Mouse (Mus musculus): Measurements from ENCODE around the gene Gm8082. TPM values are rescaled to one million over a fixed set of nuclear protein-coding genes. Genes with fewer than 3 reads are reported as not detected.
"Not testable (repeated sequence)": the region's sequence is repeated elsewhere in the genome, so short reads cannot be mapped to it uniquely, and the experiment has no call there.

Gm8082 gene
- not detected in 2 replicates for polyA plus RNA-seq (2015; fragmentation: Nextera tagmentation; extraction: Ambion mirVana)

- not testable (repeated sequence) for DNase-seq (ENCODE audit: low spot score)
These were observed at the start of gene Gm8082 for GRCm38 (mm10) chr14:42993524-42993923. Gm8082 (minus strand) TSS chr14:42993624.

- not testable (repeated sequence) for DNase-seq (ENCODE audit: low spot score)
These were observed 22.1 kb upstream of the Gm8082 start, which contains the start of gene Gm10376 for GRCm38 (mm10) chr14:43015528-43015927. Gm10376 (minus strand) TSS chr14:43015628.

Other genes starting within 250 kb of the Gm8082 start
- gene Gm3015, start 224.8 kb downstream of the Gm8082 start, polyA plus RNA-seq (2015; fragmentation: Nextera tagmentation; extraction: Ambion mirVana), result not detected in 2 replicates
- not detected in 2 replicates for gene Gm10377, start 195.6 kb downstream of the Gm8082 start, polyA plus RNA-seq (2015; fragmentation: Nextera tagmentation; extraction: Ambion mirVana)
- gene Gm21977, start 140.1 kb downstream of the Gm8082 start, polyA plus RNA-seq (2015; fragmentation: Nextera tagmentation; extraction: Ambion mirVana), result not detected in 2 replicates
- not detected in 2 replicates for gene Gm10376, start 22.0 kb upstream of the Gm8082 start, polyA plus RNA-seq (2015; fragmentation: Nextera tagmentation; extraction: Ambion mirVana)
- gene Gm8094, start 83.0 kb upstream of the Gm8082 start, polyA plus RNA-seq (2015; fragmentation: Nextera tagmentation; extraction: Ambion mirVana), result not detected in 2 replicates
- not detected in 2 replicates for gene Gm8104, start 107.0 kb upstream of the Gm8082 start, polyA plus RNA-seq (2015; fragmentation: Nextera tagmentation; extraction: Ambion mirVana)
- 0.09 TPM in 1 of 2 replicates, not detected in the other for gene Gm7233, start 186.2 kb upstream of the Gm8082 start, polyA plus RNA-seq (2015; fragmentation: Nextera tagmentation; extraction: Ambion mirVana)
- gene Gm8122, start 241.7 kb upstream of the Gm8082 start, polyA plus RNA-seq (2015; fragmentation: Nextera tagmentation; extraction: Ambion mirVana), result not detected in 2 replicates

All from thymus, postnatal 0 days (tissue).